Mouse (Mus musculus) heart, embryonic 12.5 days (tissue): ENCODE measurements around the gene Tma7. TPM values are rescaled to one million over a fixed set of nuclear protein-coding genes. Genes with fewer than 3 reads are reported as not detected.

ENCODE experiments used
- ATAC-seq: fragments of 200-750 bp; cut with Nextera tagmentation; 2 replicates; pipeline ENCODE4 v1.8.0; 2017; ENCODE audit warnings: moderate TSS enrichment, moderate library complexity; ENCODE audit not compliant: insufficient number of reproducible peaks, low FRiP score
- H3K27ac ChIP-seq: fragments of 300-500 bp; sonication (generic); 2 replicates; pipeline ENCODE4 v1.5.1; 2016; ENCODE audit warnings: mild to moderate bottlenecking, moderate library complexity; ENCODE audit not compliant: poor library complexity, severe bottlenecking
- H3K27me3 ChIP-seq: fragments of 300-500 bp; sonication (generic); replicated peaks from 2 replicates; pipeline ENCODE4 v1.6.1; 2016; ENCODE audit warnings: mild to moderate bottlenecking, moderate library complexity
- H3K36me3 ChIP-seq: fragments of 300-500 bp; sonication (generic); 2 replicates; pipeline ENCODE4 v1.6.1; 2016; ENCODE audit warnings: mild to moderate bottlenecking, moderate library complexity
- H3K4me1 ChIP-seq: fragments of 300-500 bp; sonication (generic); replicated peaks from 2 replicates; pipeline ENCODE4 v1.6.1; 2016; ENCODE audit warnings: mild to moderate bottlenecking
- H3K4me2 ChIP-seq: fragments of 300-500 bp; sonication (generic); 2 replicates; pipeline ENCODE4 v1.6.1; 2016; ENCODE audit warnings: mild to moderate bottlenecking, moderate library complexity
- H3K4me3 ChIP-seq: fragments of 300-500 bp; sonication (generic); 2 replicates; pipeline ENCODE4 v1.5.1; 2016; ENCODE audit warnings: mild to moderate bottlenecking
- H3K9ac ChIP-seq: fragments of 300-500 bp; sonication (generic); 2 replicates; pipeline ENCODE4 v1.6.1; 2016; ENCODE audit warnings: mild to moderate bottlenecking, moderate library complexity
- H3K9me3 ChIP-seq: fragments of 300-500 bp; sonication (generic); replicated peaks from 2 replicates; pipeline ENCODE4 v1.6.1; 2016; ENCODE audit warnings: mild to moderate bottlenecking, moderate library complexity
- WGBS: fragments of 180-500 bp; shearing (Covaris S2); methylation state at CpG from one replicate; pipeline ENCODE4 v1.1.7; 2016; 5-methylcytosine and 5-hydroxymethylcytosine counted together
- polyA plus RNA-seq: library from polyadenylated mRNA; unstranded; fragments of >200 nt; fragmentation: Nextera tagmentation; extraction: Ambion mirVana; gene quantifications from 2 replicates; pipeline ENCODE4 v1.2.1, GENCODE M21; 2016

Gene Tma7
- polyA plus RNA-seq, 1 experiment from 2014 or later, result 715 TPM

DNA sequence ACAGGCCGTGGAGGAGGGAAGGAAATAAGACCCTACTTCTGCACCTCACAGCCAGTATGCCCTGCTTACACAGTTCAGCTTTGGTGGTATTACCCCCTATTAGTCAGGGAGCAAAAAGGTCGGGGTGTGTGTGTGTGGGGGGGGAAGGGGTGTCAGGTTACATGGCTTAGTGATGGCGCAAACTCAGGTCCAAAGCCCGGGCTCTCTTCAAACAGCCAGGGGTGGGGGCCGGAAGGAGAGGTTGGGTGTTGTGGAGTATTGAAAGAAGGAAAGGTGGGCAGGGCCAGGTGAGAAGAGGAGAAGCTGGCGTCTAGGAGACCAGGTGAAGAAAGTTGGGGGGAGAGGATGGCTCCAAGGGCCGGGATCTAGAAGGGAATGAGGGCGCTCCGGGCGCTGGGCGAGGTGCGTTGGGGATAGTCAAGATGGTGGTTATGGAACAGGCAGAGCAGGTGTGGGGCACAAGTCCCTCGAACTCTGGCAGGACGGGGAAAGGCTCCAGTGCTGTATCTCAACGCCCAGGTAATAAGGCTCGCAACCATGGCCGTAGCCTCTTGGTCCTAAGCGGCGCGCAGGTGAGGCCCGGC is 12.3 kb upstream of the Tma7 start:
- Histone ChIP-seq H3K9ac (peak overlapping the region; percentile 97), H3K27me3 (no peaks in the 10 kb centered on the region), H3K4me3 (peak overlapping the region; percentile 85), H3K27ac (peak overlapping the region; percentile 99), H3K4me2 (peak overlapping the region; percentile 83), H3K36me3 (peaks cover 30% of the 10 kb centered on the region), H3K4me1 (peaks cover 59% of the 10 kb centered on the region), H3K9me3 (no peaks in the 10 kb centered on the region)
- WGBS, result 2% methylated on average over 17 of the region's 21 CpGs
- no peak for ATAC-seq

DNA sequence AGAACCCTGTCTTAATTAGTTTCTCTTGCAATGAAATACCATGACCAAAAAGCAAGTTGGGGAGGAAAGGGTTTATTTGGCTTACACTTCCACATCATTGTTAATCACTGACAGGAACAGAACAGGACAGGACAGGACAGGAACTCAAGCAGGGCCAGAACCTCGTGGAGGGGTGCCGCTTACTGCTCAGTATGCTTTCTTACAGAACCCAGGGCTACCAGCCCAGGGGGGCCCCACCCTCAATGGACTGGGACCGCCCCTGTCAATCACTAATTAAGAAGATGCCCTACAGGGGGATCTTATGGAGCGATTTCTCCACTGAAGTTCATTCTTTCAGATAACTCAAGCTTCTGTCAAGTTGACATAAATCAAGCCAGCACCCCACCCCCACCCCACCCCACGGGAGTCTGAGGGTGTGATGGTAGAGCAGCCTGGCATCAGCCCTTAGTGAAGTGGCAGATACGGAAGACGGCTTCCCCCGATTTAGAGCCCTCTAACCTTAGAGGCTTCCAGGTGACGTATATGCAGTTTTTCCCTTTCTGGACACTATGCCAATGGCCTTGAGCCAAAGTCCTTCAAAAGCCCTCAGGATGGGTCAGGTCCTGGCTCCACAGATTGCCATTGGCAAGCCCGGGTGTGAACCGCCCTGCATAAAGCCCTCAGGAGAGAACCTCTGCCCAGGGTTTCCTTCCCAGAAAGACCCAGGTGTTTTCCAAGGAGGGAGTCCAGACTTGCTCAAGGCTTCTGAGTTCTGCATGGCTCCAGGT is 11.6 kb upstream of the Tma7 start:
- 19% methylated on average over 11 of the region's 11 CpGs for whole genome bisulfite sequencing
- H3K36me3 ChIP-seq, result peaks cover 37% of the 10 kb centered on the region
- H3K4me1 ChIP-seq, result peaks cover 52% of the 10 kb centered on the region
- peak overlapping the region; percentile 83 for H3K4me2 ChIP-seq
- H3K27ac ChIP-seq, result peak overlapping the region; percentile 42
- no peaks in the 10 kb centered on the region for H3K9me3 ChIP-seq
- H3K27me3 ChIP-seq, result no peaks in the 10 kb centered on the region
- no peak for ATAC-seq
- H3K4me3 ChIP-seq, result peak overlapping the region; percentile 85
- H3K9ac ChIP-seq, result peak overlapping the region; percentile 97

DNA sequence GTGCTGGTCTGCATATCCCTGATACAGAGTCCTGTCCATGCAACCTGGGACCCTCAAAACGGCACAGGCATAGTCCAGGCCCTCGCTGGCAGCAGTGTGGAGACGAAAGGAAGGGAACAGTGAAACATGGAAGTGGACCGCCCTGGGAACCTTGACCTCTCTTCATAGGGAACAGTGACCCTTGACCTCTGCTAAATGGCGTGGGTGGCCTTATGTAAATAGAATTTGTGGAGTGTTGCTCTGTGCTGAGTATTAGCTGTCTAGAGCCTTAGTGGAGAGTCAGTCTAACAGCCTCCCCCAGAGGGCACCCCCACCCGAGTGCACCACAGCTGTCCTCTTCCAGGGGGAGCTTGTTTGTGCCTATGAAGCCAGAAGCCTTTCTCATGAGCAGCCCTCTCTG is 10.4 kb upstream of the Tma7 start:
- Histone ChIP-seq H3K27me3 (no peaks in the 10 kb centered on the region), H3K9ac (no peak overlapping the region), H3K4me2 (no peak overlapping the region), H3K4me1 (peaks cover 40% of the 10 kb centered on the region), H3K4me3 (no peak overlapping the region), H3K36me3 (peaks cover 37% of the 10 kb centered on the region), H3K9me3 (no peaks in the 10 kb centered on the region), H3K27ac (no peak overlapping the region)
- 59% methylated on average over 6 of the region's 6 CpGs for WGBS
- ATAC-seq, result no peak

DNA sequence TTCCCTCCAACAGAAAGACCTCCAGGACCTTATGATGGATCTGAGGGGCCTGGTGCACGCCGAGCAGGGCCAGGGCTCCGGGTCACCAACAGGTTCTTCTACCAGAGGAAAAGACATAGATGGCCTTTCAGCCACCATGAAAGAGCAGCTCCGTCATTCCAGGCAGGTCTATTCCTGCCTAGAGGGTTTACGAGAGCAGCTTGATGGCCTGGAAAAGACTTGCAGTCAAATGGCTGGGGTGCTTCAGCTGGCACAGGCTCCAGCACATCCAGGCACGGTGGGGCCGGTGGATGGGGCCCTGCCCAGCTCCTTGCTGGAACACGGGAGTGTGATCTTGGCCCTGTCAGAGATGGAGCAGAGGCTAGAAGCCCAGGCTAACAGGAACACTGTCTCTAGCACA is 9.4 kb upstream of the Tma7 start:
- ATAC-seq, result no peak
- Histone ChIP-seq H3K9me3 (no peaks in the 10 kb centered on the region), H3K4me3 (no peak overlapping the region), H3K4me1 (peaks cover 39% of the 10 kb centered on the region), H3K27ac (no peak overlapping the region), H3K4me2 (no peak overlapping the region), H3K27me3 (no peaks in the 10 kb centered on the region), H3K36me3 (peaks cover 37% of the 10 kb centered on the region), H3K9ac (no peak overlapping the region)
- WGBS, result 87% methylated on average over 8 of the region's 8 CpGs

DNA sequence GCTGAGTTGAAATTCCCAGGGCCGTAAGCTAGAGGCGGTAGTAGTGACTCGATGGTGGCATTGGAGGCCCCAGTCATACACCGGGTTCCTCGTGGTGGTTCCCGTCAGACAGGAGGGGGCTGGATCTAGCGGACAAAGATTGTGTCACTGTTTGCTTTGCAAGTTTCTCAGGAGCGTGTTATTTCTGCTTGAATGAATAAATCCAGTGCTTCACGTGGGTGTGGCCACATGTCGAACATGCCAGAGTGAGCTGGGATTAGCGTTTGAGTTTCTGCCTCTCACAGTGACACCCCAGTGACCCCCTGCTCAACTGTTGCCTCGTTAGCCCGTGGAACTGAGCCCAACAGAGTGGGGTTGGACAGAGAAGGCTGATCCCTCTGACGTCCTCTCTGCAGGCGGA is 8.1 kb upstream of the Tma7 start:
- Histone ChIP-seq H3K36me3 (peaks cover 37% of the 10 kb centered on the region), H3K27me3 (no peaks in the 10 kb centered on the region), H3K27ac (no peak overlapping the region), H3K9ac (no peak overlapping the region), H3K9me3 (no peaks in the 10 kb centered on the region), H3K4me2 (no peak overlapping the region), H3K4me3 (no peak overlapping the region), H3K4me1 (peaks cover 30% of the 10 kb centered on the region)
- no peak for ATAC-seq
- 83% methylated on average over 15 of the region's 15 CpGs for WGBS

DNA sequence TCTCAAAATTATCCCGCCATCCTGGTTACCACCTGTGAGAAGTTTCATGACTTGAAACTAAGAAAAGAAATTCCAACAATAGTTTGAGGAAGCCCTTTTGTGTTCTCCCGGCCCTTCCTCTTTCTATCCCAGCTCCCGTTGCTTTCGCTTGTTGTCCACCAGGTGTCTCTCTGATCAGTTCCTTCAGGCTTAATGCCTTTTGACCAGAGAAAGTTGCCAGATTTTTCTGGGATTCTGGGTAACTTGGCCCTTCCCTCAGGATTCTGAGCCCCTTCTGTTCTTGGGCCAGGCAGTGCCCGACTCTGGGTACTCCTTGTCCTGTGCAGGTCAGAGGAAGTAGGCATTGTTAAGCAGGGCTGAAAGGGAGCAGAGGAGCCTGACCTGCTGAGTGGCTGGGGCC is 5.6 kb upstream of the Tma7 start:
- H3K9me3 ChIP-seq, result no peaks in the 10 kb centered on the region
- no peak overlapping the region for H3K4me3 ChIP-seq
- H3K27me3 ChIP-seq, result no peaks in the 10 kb centered on the region
- no peak overlapping the region for H3K9ac ChIP-seq
- ATAC-seq, result no peak
- H3K4me1 ChIP-seq, result peaks cover 18% of the 10 kb centered on the region
- no peak overlapping the region for H3K4me2 ChIP-seq
- 18% methylated on average over 5 of the region's 5 CpGs for WGBS
- H3K36me3 ChIP-seq, result peaks cover 37% of the 10 kb centered on the region
- no peak overlapping the region for H3K27ac ChIP-seq

DNA sequence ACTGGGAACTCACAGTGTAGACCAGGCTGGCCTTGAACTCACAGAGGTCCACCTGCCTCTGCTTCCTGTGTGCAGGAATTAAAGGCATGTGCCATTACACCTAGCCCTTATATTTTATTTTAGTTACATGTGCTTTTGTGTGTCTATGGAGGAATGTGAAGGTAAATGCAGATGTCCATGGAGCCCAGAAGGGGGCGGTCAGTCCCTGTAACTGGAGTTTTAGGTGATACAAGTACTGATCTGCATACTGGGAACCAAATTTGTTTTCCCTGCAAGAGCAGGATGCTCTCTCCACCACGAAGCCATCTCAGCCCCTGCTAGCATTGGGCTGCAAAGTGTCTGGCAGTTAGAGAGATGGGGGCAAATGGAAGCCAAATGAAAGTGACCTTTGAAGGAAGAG is 2.5 kb upstream of the Tma7 start:
- no peak overlapping the region for H3K27ac ChIP-seq
- H3K36me3 ChIP-seq, result peaks cover 22% of the 10 kb centered on the region
- ATAC-seq, result no peak
- peaks cover 32% of the 10 kb centered on the region for H3K4me1 ChIP-seq
- no peak overlapping the region for H3K4me2 ChIP-seq
- H3K4me3 ChIP-seq, result no peak overlapping the region
- no peaks in the 10 kb centered on the region for H3K27me3 ChIP-seq
- no peak overlapping the region for H3K9ac ChIP-seq
- no peaks in the 10 kb centered on the region for H3K9me3 ChIP-seq
- 21% methylated on average over 2 of the region's 2 CpGs for WGBS

DNA sequence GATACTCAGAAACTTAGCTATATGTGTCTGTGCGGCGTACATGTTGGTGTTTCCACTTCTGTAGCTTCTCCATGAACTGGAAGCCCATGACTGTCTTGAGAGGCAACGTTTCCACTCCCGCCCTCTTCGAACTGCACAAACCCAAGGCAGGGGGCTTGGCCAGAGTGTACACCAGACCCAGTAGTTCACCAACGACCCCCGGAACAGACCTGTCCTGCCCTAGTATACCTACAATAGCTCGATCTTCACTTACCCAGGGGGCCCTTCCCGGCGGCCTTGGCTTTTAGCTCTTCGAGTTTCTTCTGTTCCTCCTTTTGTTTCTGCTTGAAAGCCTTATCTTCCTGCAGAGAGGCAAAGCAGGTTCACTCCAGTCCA is 651 bp downstream of the Tma7 start:
- Histone ChIP-seq H3K4me3 (peak overlapping the region; percentile 80), H3K9me3 (no peaks in the 10 kb centered on the region), H3K9ac (peak overlapping the region; percentile 85), H3K4me2 (peak overlapping the region; percentile 93), H3K4me1 (peaks cover 23% of the 10 kb centered on the region), H3K27me3 (no peaks in the 10 kb centered on the region), H3K27ac (peak overlapping the region; percentile 71), H3K36me3 (peaks cover 30% of the 10 kb centered on the region)
- ATAC-seq, result peak; percentile 20; the same call in 1 of the 2 replicates
- 5% methylated on average over 11 of the region's 11 CpGs for WGBS

DNA sequence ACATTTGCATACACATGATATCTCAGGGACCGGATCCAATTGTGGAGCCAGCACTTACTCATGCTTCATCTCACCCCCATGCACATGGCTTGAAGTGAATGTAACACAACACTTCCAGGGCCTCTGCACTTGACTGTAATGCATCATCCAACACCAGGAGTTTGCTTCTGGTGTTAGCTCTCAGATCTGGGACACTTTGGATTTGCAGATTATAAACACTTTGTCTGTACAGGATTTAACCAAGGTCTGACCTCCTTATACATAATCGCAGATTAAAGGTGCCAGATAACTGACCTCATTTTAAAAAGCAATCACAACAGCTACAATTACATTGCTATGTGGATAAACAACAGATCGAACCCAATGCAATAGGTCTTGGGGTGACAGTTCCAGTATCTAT is 1.9 kb downstream of the Tma7 start:
- Histone ChIP-seq H3K4me3 (no peak overlapping the region), H3K27ac (no peak overlapping the region), H3K4me1 (peaks cover 23% of the 10 kb centered on the region), H3K4me2 (no peak overlapping the region), H3K36me3 (peaks cover 30% of the 10 kb centered on the region), H3K9me3 (no peaks in the 10 kb centered on the region), H3K9ac (no peak overlapping the region), H3K27me3 (no peaks in the 10 kb centered on the region)
- 91% methylated on average over 3 of the region's 3 CpGs for WGBS
- ATAC-seq, result no peak

DNA sequence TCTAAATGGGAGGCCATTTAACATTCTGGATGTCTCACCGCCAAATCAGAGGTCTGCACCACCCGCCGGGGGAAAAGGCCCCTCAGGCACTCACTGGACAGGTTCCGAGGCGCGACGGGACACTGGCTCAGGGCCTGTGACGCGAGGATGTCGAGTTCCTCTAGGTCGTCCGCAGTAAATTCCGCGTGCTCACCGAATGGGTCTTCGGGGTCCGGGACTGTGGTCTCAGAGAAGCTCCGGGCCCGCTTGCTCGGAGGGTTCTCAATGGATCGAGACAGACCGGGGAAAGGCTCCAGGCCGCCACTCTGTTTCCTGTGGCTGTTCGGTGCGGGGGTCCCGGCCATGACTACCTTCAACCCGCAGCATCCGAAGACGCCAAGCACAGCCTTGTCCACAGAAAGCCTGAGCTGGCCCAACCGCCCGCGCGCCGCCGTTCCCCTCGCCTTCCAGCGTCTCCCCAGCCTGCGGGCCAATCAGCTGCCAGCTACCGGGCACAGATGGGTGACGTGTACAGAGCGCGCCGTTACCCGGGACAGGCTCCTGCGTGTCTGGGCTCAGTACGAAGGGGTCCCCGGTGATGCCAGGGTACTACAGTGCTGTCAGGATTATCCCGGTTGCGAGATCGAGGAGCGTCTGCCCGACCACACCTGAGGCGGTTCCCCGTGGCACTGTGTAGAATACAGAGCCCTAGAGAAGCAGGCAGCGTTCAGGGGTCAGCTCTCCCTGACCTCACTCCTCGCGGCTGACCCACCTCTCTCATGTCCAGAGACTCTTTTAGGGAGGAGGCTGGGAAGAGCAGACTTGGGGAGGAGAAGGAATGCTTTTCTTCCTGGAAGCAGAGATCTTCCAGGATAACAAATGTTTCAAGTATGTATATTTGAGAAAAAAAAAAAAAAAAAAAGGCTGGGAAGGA is 8.5 kb downstream of the Tma7 start, which contains the start of gene Atrip:
Gene Atrip, minus strand, starts transcription at position 464 of the 913 bp plus-strand sequence.
- under 1% methylated on average over 57 of the region's 57 CpGs for WGBS
- no peaks in the 10 kb centered on the region for H3K27me3 ChIP-seq
- peak within 1 kb of the TSS; percentile 58 for H3K27ac ChIP-seq
- ATAC-seq, result peak; percentile 98
- peaks cover 17% of the 10 kb centered on the region for H3K4me1 ChIP-seq
- H3K4me2 ChIP-seq, result peak within 1 kb of the TSS; percentile 95
- peak within 1 kb of the TSS; percentile 84 for H3K4me3 ChIP-seq
- H3K9me3 ChIP-seq, result no peaks in the 10 kb centered on the region
- peak within 1 kb of the TSS; percentile 92 for H3K9ac ChIP-seq
- peaks cover 37% of the 10 kb centered on the region for H3K36me3 ChIP-seq
